Mouse (Mus musculus) CH12.LX (cell line): ENCODE measurements at regions not wholly inside any gene's neighbourhood (a gene's known extent, or its start where the extent isn't known, plus 50 kb on each side); places are given as distances from the start of the nearest gene placed in this dataset.

Experiments
- DNase-seq: peaks from one replicate; pipeline ENCODE4 v3.0.0-alpha.2; 2013; ENCODE audit errors: extremely low read depth
- H3K27ac ChIP-seq: 2 replicates; pipeline ENCODE4 v1.5.1; 2012; ENCODE audit warnings: low read depth, mild to moderate bottlenecking, control low read depth, moderate library complexity; ENCODE audit not compliant: insufficient read depth
- H3K27me3 ChIP-seq: replicated peaks from 2 replicates; pipeline ENCODE3; 2012; ENCODE audit warnings: inconsistent platforms
- H3K36me3 ChIP-seq, 2 experiments: replicated peaks in 1 of 2; 2 replicates each; pipeline versions ENCODE3 to v1.6.1; 2012; ENCODE audit warnings: inconsistent platforms in 1 of 2, low read length in 1 of 2, mild to moderate bottlenecking in 1 of 2, mixed read lengths in 1 of 2, moderate library complexity in 1 of 2; ENCODE audit not compliant: control insufficient read depth in 1 of 2, insufficient read depth in 1 of 2
- H3K4me1 ChIP-seq, 2 experiments: 2 replicates each; pipeline ENCODE4 v1.6.1; 2012; ENCODE audit warnings: inconsistent platforms in 1 of 2, moderate library complexity in 1 of 2; ENCODE audit not compliant: insufficient read depth in 2 of 2, control insufficient read depth in 1 of 2
- H3K4me2 ChIP-seq: 2 replicates; pipeline ENCODE4 v1.6.1; 2012; ENCODE audit warnings: low read depth, mild to moderate bottlenecking, control low read depth; ENCODE audit not compliant: poor library complexity, insufficient read depth, severe bottlenecking
- H3K4me3 ChIP-seq, 3 experiments: fragments of 150-350 bp in 1 of 3; sonication (generic) in 1 of 3; replicated peaks in 1 of 3; 2 replicates each; pipeline versions ENCODE3 to v1.5.1; 2011 to 2012; ENCODE audit warnings: low read depth in 2 of 3, low read length in 2 of 3, mild to moderate bottlenecking in 2 of 3, moderate library complexity in 2 of 3, control low read depth in 1 of 3, improper control_type of control experiment in 1 of 3, inconsistent platforms in 1 of 3, mixed read lengths in 1 of 3; ENCODE audit not compliant: poor library complexity in 1 of 3
- H3K79me2 ChIP-seq: replicated peaks from 2 replicates; pipeline ENCODE4 v1.6.1; 2012; ENCODE audit warnings: mild to moderate bottlenecking, moderate library complexity; ENCODE audit not compliant: control insufficient read depth, poor library complexity, insufficient read depth, severe bottlenecking; ENCODE audit errors: extremely low read depth
- H3K9ac ChIP-seq: 2 replicates; pipeline ENCODE4 v1.6.1; 2012; ENCODE audit warnings: low read depth, mild to moderate bottlenecking, control low read depth, moderate library complexity; ENCODE audit not compliant: insufficient read depth
- H3K9me3 ChIP-seq: replicated peaks from 2 replicates; pipeline ENCODE3; 2012; ENCODE audit warnings: low read length, inconsistent platforms, mixed read lengths
- BHLHE40 ChIP-seq: IDR thresholded peaks from 2 replicates; pipeline ENCODE4 v1.6.1; 2011; ENCODE audit warnings: mild to moderate bottlenecking, low read depth, low read length, improper control_type of control experiment
- CHD1 ChIP-seq: IDR thresholded peaks from 2 replicates; pipeline ENCODE4 v1.6.1; 2012; ENCODE audit warnings: low read depth, low read length, improper control_type of control experiment, inconsistent platforms
- CHD2 ChIP-seq: IDR thresholded peaks from 2 replicates; pipeline ENCODE4 v1.6.1; 2011; ENCODE audit warnings: low read length, improper control_type of control experiment
- E2F4 ChIP-seq: IDR thresholded peaks from 2 replicates; pipeline ENCODE4 v1.6.1; 2011; ENCODE audit warnings: low read depth, low read length, improper control_type of control experiment; ENCODE audit not compliant: insufficient replicate concordance
- EP300 ChIP-seq: IDR thresholded peaks from 2 replicates; pipeline ENCODE4 v1.6.1; 2011; ENCODE audit warnings: low read length, improper control_type of control experiment
- ETS1 ChIP-seq: conservative IDR thresholded peaks from 2 replicates; pipeline ENCODE4 v1.6.1; 2012; ENCODE audit warnings: low read depth, mild to moderate bottlenecking, inconsistent platforms, low read length, improper control_type of control experiment, moderate library complexity
- HCFC1 ChIP-seq: IDR thresholded peaks from 2 replicates; pipeline ENCODE4 v1.6.1; 2012; ENCODE audit warnings: low read depth, mild to moderate bottlenecking, inconsistent platforms, low read length, improper control_type of control experiment
- IRF4 ChIP-seq: IDR thresholded peaks from 2 replicates; pipeline ENCODE4 v1.6.1; 2014; ENCODE audit warnings: low read depth, mild to moderate bottlenecking, inconsistent platforms, low read length, improper control_type of control experiment
- JUN ChIP-seq: IDR thresholded peaks from 2 replicates; pipeline ENCODE4 v1.6.1; 2011; ENCODE audit warnings: low read depth, mild to moderate bottlenecking, low read length, improper control_type of control experiment, moderate library complexity; ENCODE audit not compliant: insufficient read depth
- KAT2A ChIP-seq: IDR thresholded peaks from 2 replicates; pipeline ENCODE4 v1.6.1; 2012; ENCODE audit warnings: low read length, improper control_type of control experiment, inconsistent platforms; ENCODE audit not compliant: insufficient replicate concordance
- MAFK ChIP-seq: IDR thresholded peaks from 2 replicates; pipeline ENCODE4 v1.6.1; 2011; ENCODE audit warnings: low read length, improper control_type of control experiment; ENCODE audit not compliant: insufficient replicate concordance
- MAZ ChIP-seq: IDR thresholded peaks from 2 replicates; pipeline ENCODE4 v1.6.1; 2012; ENCODE audit warnings: low read depth, mild to moderate bottlenecking, inconsistent platforms, low read length, improper control_type of control experiment, moderate library complexity
- MEF2A ChIP-seq: IDR thresholded peaks from 2 replicates; pipeline ENCODE4 v1.6.1; 2014; ENCODE audit warnings: low read depth, mild to moderate bottlenecking, inconsistent platforms, low read length, improper control_type of control experiment, borderline replicate concordance
- MXI1 ChIP-seq: IDR thresholded peaks from 2 replicates; pipeline ENCODE4 v1.6.1; 2011; ENCODE audit warnings: mild to moderate bottlenecking, low read depth, low read length, improper control_type of control experiment
- NRF1 ChIP-seq: IDR thresholded peaks from 2 replicates; pipeline ENCODE4 v1.6.1; 2014; ENCODE audit warnings: low read depth, mild to moderate bottlenecking, inconsistent platforms, low read length, improper control_type of control experiment, moderate library complexity
- PAX5 ChIP-seq: IDR thresholded peaks from 2 replicates; pipeline ENCODE4 v1.6.1; 2012; ENCODE audit warnings: low read length, inconsistent platforms, mixed read lengths
- POLR2AphosphoS2 ChIP-seq: IDR thresholded peaks from 2 replicates; pipeline ENCODE4 v1.6.1; 2011; ENCODE audit warnings: low read depth, low read length, improper control_type of control experiment
- RCOR1 ChIP-seq: conservative IDR thresholded peaks from 2 replicates; pipeline ENCODE4 v1.6.1; 2012; ENCODE audit warnings: low read depth, mild to moderate bottlenecking, inconsistent platforms, low read length, improper control_type of control experiment
- SIN3A ChIP-seq: IDR thresholded peaks from 2 replicates; pipeline ENCODE4 v1.6.1; 2012; ENCODE audit warnings: low read length, improper control_type of control experiment, inconsistent platforms
- TBP ChIP-seq: conservative IDR thresholded peaks from 2 replicates; pipeline ENCODE4 v1.6.1; 2011; ENCODE audit warnings: low read depth, low read length, improper control_type of control experiment
- UBTF ChIP-seq: IDR thresholded peaks from 2 replicates; pipeline ENCODE4 v1.6.1; 2012; ENCODE audit warnings: low read depth, mild to moderate bottlenecking, inconsistent platforms, low read length, improper control_type of control experiment, moderate library complexity
- USF1 ChIP-seq: IDR thresholded peaks from 2 replicates; pipeline ENCODE4 v1.6.1; 2014; ENCODE audit warnings: low read depth, mild to moderate bottlenecking, inconsistent platforms, low read length, improper control_type of control experiment
- USF2 ChIP-seq: conservative IDR thresholded peaks from 2 replicates; pipeline ENCODE4 v1.6.1; 2011; ENCODE audit warnings: low read depth, low read length, improper control_type of control experiment
- ZKSCAN1 ChIP-seq: IDR thresholded peaks from 2 replicates; pipeline ENCODE4 v1.6.1; 2012; ENCODE audit warnings: low read depth, inconsistent platforms, low read length, improper control_type of control experiment, borderline replicate concordance
- ZMIZ1 ChIP-seq: IDR thresholded peaks from 2 replicates; pipeline ENCODE4 v1.6.1; 2012; ENCODE audit warnings: low read depth, mild to moderate bottlenecking, inconsistent platforms, low read length, improper control_type of control experiment
- dilution Hi-C: fragments of 300-500 bp; cut with MboI; formaldehyde crosslinking; loops from 2 replicates; pipeline ENCODE4 v1.14.3; 2020; ENCODE audit warnings: low sequenced_read_pairs; ENCODE audit not compliant: extremely low pct_unique_long_range_greater_than_20kb, extremely low pct_ligation_motif_present
- in situ Hi-C: fragments of 300-500 bp; cut with MboI; formaldehyde crosslinking; loops from 3 replicates; pipeline ENCODE4 v1.14.3; 2019; ENCODE audit warnings: low sequenced_read_pairs, low pct_ligation_motif_present, low pct_unique_long_range_greater_than_20kb, mixed read lengths

GRCm38 (mm10) chr6:104984144-104984543 is 491.6 kb downstream of the Cntn6 start:
- Histone ChIP-seq H3K4me2 (no peak overlapping the region), H3K4me3 (no peak overlapping the region), H3K36me3 (no peaks in the 10 kb centered on the region), H3K27ac (no peak overlapping the region), H3K4me1 (no peaks in the 10 kb centered on the region), H3K9me3 (peaks cover 9% of the 10 kb centered on the region), H3K9ac (no peak overlapping the region), H3K79me2 (no peaks in the 10 kb centered on the region), H3K27me3 (no peaks in the 10 kb centered on the region)
- dilution Hi-C loops (no loop called here), in situ Hi-C loops (no loop called here)
- TF ChIP-seq EP300 (no peak), KAT2A (no peak), RCOR1 (no peak), CHD1 (no peak), IRF4 (no peak), NRF1 (no peak), USF1 (no peak), MEF2A (no peak)
- DNase-seq = no peak

GRCm38 (mm10) chr6:104989863-104990262 is 497.3 kb downstream of the Cntn6 start:
- dilution Hi-C loops = no loop called here
- no peak overlapping the region for H3K9ac ChIP-seq

GRCm38 (mm10) chr6:104990366-104990765 is 497.8 kb downstream of the Cntn6 start:
- dilution Hi-C loops (no loop called here), in situ Hi-C loops (no loop called here)

More at GRCm38 (mm10) chr6:104989863-104990262, 497.3 kb downstream of the Cntn6 start:
- H3K4me2 ChIP-seq = no peak overlapping the region
- no peaks in the 10 kb centered on the region for H3K36me3 ChIP-seq
- in situ Hi-C loops = no loop called here
- TF ChIP-seq ZMIZ1 (no peak), EP300 (no peak), CHD2 (no peak), PAX5 (no peak), POLR2AphosphoS2 (no peak)
- no peak overlapping the region for H3K27ac ChIP-seq
- H3K9me3 ChIP-seq = peaks cover 18% of the 10 kb centered on the region
- no peak for DNase-seq
- H3K79me2 ChIP-seq = no peaks in the 10 kb centered on the region
- no peaks in the 10 kb centered on the region for H3K27me3 ChIP-seq
- no peaks in the 10 kb centered on the region for H3K4me1 ChIP-seq
- H3K4me3 ChIP-seq = no peak overlapping the region

More at GRCm38 (mm10) chr6:104990366-104990765, 497.8 kb downstream of the Cntn6 start:
- H3K4me1 ChIP-seq = no peaks in the 10 kb centered on the region
- TF ChIP-seq PAX5 (no peak), BHLHE40 (no peak), USF2 (no peak), HCFC1 (no peak), JUN (no peak), TBP (no peak), MAFK (no peak), EP300 (no peak), MXI1 (no peak), ETS1 (no peak), MAZ (no peak), KAT2A (no peak), UBTF (no peak), SIN3A (no peak), RCOR1 (no peak), E2F4 (no peak), MEF2A (no peak), ZKSCAN1 (no peak)
- H3K4me3 ChIP-seq = no peak overlapping the region
- no peak for DNase-seq
- H3K9me3 ChIP-seq = peaks cover 18% of the 10 kb centered on the region
- no peak overlapping the region for H3K9ac ChIP-seq
- H3K27ac ChIP-seq = no peak overlapping the region
- H3K79me2 ChIP-seq = no peaks in the 10 kb centered on the region
- no peaks in the 10 kb centered on the region for H3K36me3 ChIP-seq
- no peaks in the 10 kb centered on the region for H3K27me3 ChIP-seq
- no peak overlapping the region for H3K4me2 ChIP-seq
